Mouse (Mus musculus) intestine, embryonic 14.5 days (tissue): ENCODE results near the gene Gns. TPM values are rescaled to one million over a fixed set of nuclear protein-coding genes. Genes with fewer than 3 reads are reported as not detected.

Experiments
- ATAC-seq: fragments of 200-750 bp; cut with Nextera tagmentation; replicated peaks from 2 replicates; pipeline ENCODE4 v1.8.0; 2017; ENCODE audit warnings: low read depth, moderate number of reproducible peaks, moderate TSS enrichment, moderate library complexity; ENCODE audit not compliant: low FRiP score, low TSS enrichment
- DNase-seq: peaks from one replicate; pipeline ENCODE4 v3.0.0-alpha.2; 2018; ENCODE audit warnings: low spot score
- H3K27ac ChIP-seq: fragments of 300-500 bp; sonication (generic); 2 replicates; pipeline ENCODE4 v1.5.1; 2014; ENCODE audit warnings: low read depth, mild to moderate bottlenecking, control low read depth
- H3K27me3 ChIP-seq: fragments of 300-500 bp; sonication (generic); replicated peaks from 2 replicates; pipeline ENCODE4 v1.6.1; 2014; ENCODE audit warnings: low read length, control low read depth; ENCODE audit not compliant: control insufficient read depth, insufficient read depth
- H3K36me3 ChIP-seq: fragments of 300-500 bp; sonication (generic); 2 replicates; pipeline ENCODE4 v1.6.1; 2014; ENCODE audit warnings: low read length, control low read depth; ENCODE audit not compliant: control insufficient read depth, insufficient read depth
- H3K4me1 ChIP-seq: fragments of 300-500 bp; sonication (generic); replicated peaks from 2 replicates; pipeline ENCODE4 v1.6.1; 2014; ENCODE audit warnings: low read length, control low read depth, mixed read lengths; ENCODE audit not compliant: control insufficient read depth, insufficient read depth
- H3K4me2 ChIP-seq: fragments of 300-500 bp; sonication (generic); 2 replicates; pipeline ENCODE4 v1.6.1; 2014; ENCODE audit warnings: low read length
- H3K4me3 ChIP-seq: fragments of 300-500 bp; sonication (generic); 2 replicates; pipeline ENCODE4 v1.5.1; 2014; ENCODE audit warnings: low read depth, low read length, control low read depth, mixed read lengths
- H3K9ac ChIP-seq: fragments of 300-500 bp; sonication (generic); 2 replicates; pipeline ENCODE4 v1.6.1; 2014; ENCODE audit warnings: mild to moderate bottlenecking, low read length
- H3K9me3 ChIP-seq: fragments of 300-500 bp; sonication (generic); 2 replicates; pipeline ENCODE4 v1.6.1; 2016; ENCODE audit warnings: low read length, control low read depth; ENCODE audit not compliant: control insufficient read depth
- WGBS: fragments of 180-500 bp; shearing (Covaris S2); extraction: QIAGEN DNeasy Blood & Tissue Kit; methylation state at CpG from one replicate; pipeline ENCODE4 v1.1.7; 2014; 5-methylcytosine and 5-hydroxymethylcytosine counted together
- polyA plus RNA-seq: library from polyadenylated mRNA; unstranded; fragments of >200 nt; fragmentation: Nextera tagmentation; extraction: Ambion mirVana; gene quantifications from 2 replicates; pipeline ENCODE4 v1.2.1, GENCODE M21; 2014

Gene Gns
- polyA plus RNA-seq, 1 experiment from 2014 or later = 47.8 TPM

- no peak overlapping the region for H3K27ac ChIP-seq
- ATAC-seq (no peak), DNase-seq (no peak)
- H3K36me3 ChIP-seq = peaks cover 12% of the 10 kb centered on the region
- H3K9me3 ChIP-seq = no peaks in the 10 kb centered on the region
- no peak overlapping the region for H3K4me2 ChIP-seq
- H3K9ac ChIP-seq = no peak overlapping the region
- no peak overlapping the region for H3K4me3 ChIP-seq
- WGBS = 90% methylated on average over 6 of the region's 6 CpGs
- no peaks in the 10 kb centered on the region for H3K27me3 ChIP-seq
- peaks cover 8% of the 10 kb centered on the region; the same call in 1 of the 2 replicates for H3K4me1 ChIP-seq
Observed at GRCm38 (mm10) chr10:121370777-121371176, 5.9 kb downstream of the Gns start.

DNA sequence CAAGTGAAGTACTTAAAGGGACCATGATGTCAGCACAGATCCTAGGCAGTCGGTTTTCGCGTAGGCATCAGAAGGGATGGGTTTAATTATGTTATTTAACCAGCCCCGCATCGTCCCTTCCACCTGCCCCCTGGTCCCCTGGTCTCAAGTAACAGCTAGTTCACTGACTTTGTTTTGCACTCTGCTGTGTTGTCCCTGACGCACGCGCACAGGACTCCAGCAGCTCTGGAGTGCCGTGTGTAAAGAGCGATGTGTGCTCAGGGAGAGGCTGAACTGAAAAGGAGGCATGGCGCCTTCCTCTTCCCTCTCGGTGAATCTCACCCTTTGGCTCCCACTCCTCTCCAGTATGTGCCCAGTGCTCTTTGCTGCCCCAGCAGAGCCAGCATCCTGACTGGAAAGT, 9.1 kb downstream of the Gns start:
- H3K4me1 ChIP-seq = no peaks in the 10 kb centered on the region
- peaks cover 37% of the 10 kb centered on the region for H3K36me3 ChIP-seq
- no peak for DNase-seq
- no peak for ATAC-seq
- H3K4me3 ChIP-seq = no peak overlapping the region
- no peaks in the 10 kb centered on the region for H3K27me3 ChIP-seq
- H3K27ac ChIP-seq = no peak overlapping the region
- no peak overlapping the region for H3K4me2 ChIP-seq
- H3K9me3 ChIP-seq = no peaks in the 10 kb centered on the region
- H3K9ac ChIP-seq = no peak overlapping the region
- WGBS = 88% methylated on average over 12 of the region's 12 CpGs

DNA sequence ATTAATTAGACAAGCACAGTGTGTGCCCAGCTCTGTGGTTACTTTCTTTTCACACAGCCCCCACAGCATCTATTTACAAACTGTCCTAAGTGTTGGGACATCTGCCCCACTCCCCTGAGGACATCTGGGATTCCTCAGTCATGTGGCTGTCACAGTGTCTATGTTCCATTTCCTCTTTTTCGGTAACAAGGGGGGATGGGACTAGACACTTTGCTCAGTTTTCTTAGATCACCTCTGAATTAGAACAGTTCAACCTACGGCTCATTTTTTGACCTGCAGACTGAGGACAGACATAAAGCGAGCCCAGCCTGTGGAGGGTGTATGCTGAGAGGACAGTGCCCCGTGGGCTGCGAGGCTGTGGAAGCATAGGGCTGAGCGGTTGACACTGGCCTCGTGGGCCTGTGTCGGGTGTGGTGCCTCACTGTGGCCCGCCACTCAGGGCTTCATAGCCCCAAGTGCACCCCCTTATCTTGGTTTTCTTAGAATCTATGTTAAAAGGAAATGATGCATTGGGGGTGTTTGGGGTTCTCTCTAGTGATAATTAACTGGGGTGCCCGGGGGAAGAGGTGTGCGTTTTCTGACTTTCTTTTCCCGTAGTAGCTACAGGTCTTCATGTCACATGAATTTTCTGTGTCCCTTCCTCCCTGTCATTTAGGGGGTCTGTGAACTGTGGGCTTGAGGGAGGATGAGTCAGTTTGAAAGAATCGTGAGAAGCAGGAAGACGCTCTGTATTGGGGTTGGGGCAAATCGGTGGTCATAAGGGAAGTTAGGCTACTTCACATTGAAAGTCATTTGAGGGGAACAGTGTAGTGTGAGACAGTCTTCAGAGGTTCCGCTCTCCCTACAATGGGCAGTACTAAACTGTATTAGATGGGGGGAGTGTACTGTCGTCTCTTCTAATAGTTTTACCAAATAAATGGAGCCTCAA, 10.1 kb downstream of the Gns start:
- peaks cover 46% of the 10 kb centered on the region for H3K36me3 ChIP-seq
- H3K27ac ChIP-seq = no peak overlapping the region
- no peak overlapping the region for H3K4me3 ChIP-seq
- no peak for ATAC-seq
- no peaks in the 10 kb centered on the region for H3K4me1 ChIP-seq
- H3K9me3 ChIP-seq = no peaks in the 10 kb centered on the region
- H3K4me2 ChIP-seq = no peak overlapping the region
- H3K9ac ChIP-seq = no peak overlapping the region
- WGBS = 81% methylated on average over 17 of the region's 17 CpGs
- no peak for DNase-seq
- H3K27me3 ChIP-seq = no peaks in the 10 kb centered on the region

- H3K27ac ChIP-seq = no peak overlapping the region
- H3K9ac ChIP-seq = no peak overlapping the region
- WGBS = 75% methylated on average over 24 of the region's 24 CpGs
- peaks cover 54% of the 10 kb centered on the region for H3K36me3 ChIP-seq
- ATAC-seq (no peak), DNase-seq (no peak)
- H3K9me3 ChIP-seq = no peaks in the 10 kb centered on the region
- H3K4me1 ChIP-seq = no peaks in the 10 kb centered on the region
- H3K27me3 ChIP-seq = no peaks in the 10 kb centered on the region
- H3K4me3 ChIP-seq = no peak overlapping the region
- H3K4me2 ChIP-seq = no peak overlapping the region
Observed at GRCm38 (mm10) chr10:121375649-121376493, 11.0 kb downstream of the Gns start.

- H3K4me1 ChIP-seq = no peaks in the 10 kb centered on the region
- H3K9me3 ChIP-seq = no peaks in the 10 kb centered on the region
- DNase-seq (no peak), ATAC-seq (no peak)
- no peak overlapping the region for H3K27ac ChIP-seq
- H3K4me2 ChIP-seq = no peak overlapping the region
- no peak overlapping the region for H3K4me3 ChIP-seq
- no peaks in the 10 kb centered on the region for H3K27me3 ChIP-seq
- WGBS = 88% methylated on average over 24 of the region's 24 CpGs
- H3K9ac ChIP-seq = no peak overlapping the region
- H3K36me3 ChIP-seq = peaks cover 62% of the 10 kb centered on the region
Observed at GRCm38 (mm10) chr10:121376530-121377271, 11.8 kb downstream of the Gns start.

DNA sequence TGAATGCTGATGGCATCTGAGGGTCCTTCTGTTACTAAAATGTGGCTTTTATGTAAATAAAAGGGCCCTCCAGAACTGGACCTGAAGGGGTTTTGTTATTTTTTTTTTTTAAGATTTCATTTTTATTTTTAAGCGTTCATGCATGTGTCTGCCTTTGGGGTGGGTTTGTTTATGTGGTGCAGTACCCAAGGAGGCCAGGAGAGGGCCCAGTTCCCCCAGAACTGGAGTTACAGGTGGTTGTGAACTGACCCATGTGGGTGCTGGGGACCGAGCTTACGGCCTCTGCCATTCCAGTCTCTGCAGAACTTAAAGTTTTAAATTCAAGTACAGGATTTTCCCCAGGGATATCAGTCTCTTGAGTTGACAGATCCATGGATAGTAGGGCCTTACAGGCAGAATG, 14.5 kb downstream of the Gns start:
- Histone ChIP-seq H3K27ac (no peak overlapping the region), H3K4me2 (no peak overlapping the region), H3K9me3 (no peaks in the 10 kb centered on the region), H3K4me1 (no peaks in the 10 kb centered on the region), H3K4me3 (no peak overlapping the region), H3K9ac (no peak overlapping the region), H3K36me3 (peaks cover 86% of the 10 kb centered on the region), H3K27me3 (no peaks in the 10 kb centered on the region)
- 98% methylated on average over 3 of the region's 3 CpGs for WGBS
- ATAC-seq = no peak
- no peak for DNase-seq

GRCm38 (mm10) chr10:121381280-121381679, 16.4 kb downstream of the Gns start:
- H3K9me3 ChIP-seq = no peaks in the 10 kb centered on the region
- H3K27me3 ChIP-seq = no peaks in the 10 kb centered on the region
- WGBS = 81% methylated on average over 18 of the region's 18 CpGs
- H3K27ac ChIP-seq = no peak overlapping the region
- no peak for ATAC-seq
- H3K9ac ChIP-seq = no peak overlapping the region
- 0 out of 2 replicates have a peak, but pooled peaks cover 3% of the 10 kb centered on the region for H3K4me1 ChIP-seq
- no peak for DNase-seq
- H3K36me3 ChIP-seq = peaks cover 82% of the 10 kb centered on the region
- no peak overlapping the region for H3K4me3 ChIP-seq
- no peak overlapping the region for H3K4me2 ChIP-seq

- H3K4me3 ChIP-seq = no peak overlapping the region
- 0 out of 2 replicates have a peak, but pooled peaks cover 4% of the 10 kb centered on the region for H3K4me1 ChIP-seq
- no peaks in the 10 kb centered on the region for H3K9me3 ChIP-seq
- DNase-seq = no peak
- 89% methylated on average over 13 of the region's 13 CpGs for WGBS
- no peak overlapping the region for H3K27ac ChIP-seq
- no peak overlapping the region for H3K4me2 ChIP-seq
- no peak overlapping the region for H3K9ac ChIP-seq
- peaks cover 69% of the 10 kb centered on the region for H3K36me3 ChIP-seq
- no peak for ATAC-seq
- no peaks in the 10 kb centered on the region for H3K27me3 ChIP-seq
Observed at GRCm38 (mm10) chr10:121384710-121385109, 19.8 kb downstream of the Gns start.
